8 mouse cellular contexts compared by ENCODE assay signal in genomic region chr4:63417318-63417957, GRCm38 (mm10). TPM values are rescaled to one million over a fixed set of nuclear protein-coding genes. Genes with fewer than 3 reads are reported as not detected.
DNase-seq lines count a peak whose midpoint lies in the region; ATAC-seq and TF ChIP-seq lines count a peak whose summit lies in the region.

No protein-coding gene starts in this region.

- no peaks in the 10 kb centered on the region for H3K4me1 ChIP-seq in heart, adult 2 months (ENCODE audit: control insufficient read depth, insufficient read depth, low read length)
- H3K4me1 ChIP-seq in kidney, embryonic 14.5 days (ENCODE audit: control insufficient read depth, insufficient read depth, low read length), result no peaks in the 10 kb centered on the region
- H3K4me1 ChIP-seq in limb, embryonic 13.5 days, result peaks cover 24% of the 10 kb centered on the region

- no peak overlapping the region for H3K4me3 ChIP-seq in heart, adult 2 months
- no peak overlapping the region for H3K4me3 ChIP-seq in kidney, embryonic 14.5 days (ENCODE audit: low read length)
- H3K4me3 ChIP-seq in limb, embryonic 13.5 days, result no peak overlapping the region

- H3K27me3 ChIP-seq in heart, adult 2 months (ENCODE audit: control insufficient read depth, insufficient read depth, low read length), result no peaks in the 10 kb centered on the region
- no peaks in the 10 kb centered on the region for H3K27me3 ChIP-seq in kidney, embryonic 14.5 days (ENCODE audit: control insufficient read depth, insufficient read depth, low read length)
- no peaks in the 10 kb centered on the region for H3K27me3 ChIP-seq in limb, embryonic 13.5 days
- H3K27me3 ChIP-seq in splenic B cell, adult 2 months (ENCODE audit: control insufficient read depth, insufficient read depth, low read length, poor library complexity, severe bottlenecking), result no peaks in the 10 kb centered on the region

- intact Hi-C loops in heart, adult 2 months (cut with DNase I), result loop anchor here (1.0 to 5.0 kb wide), 5 partner anchors 49 to 531 kb away; partner anchors contain the start of gene Atp6v1g1

- H3K4me2 ChIP-seq in kidney, embryonic 14.5 days (replicated peaks; ENCODE audit: low read depth, low read length), result no peak overlapping the region
- no peak overlapping the region for H3K4me2 ChIP-seq in limb, embryonic 13.5 days (replicated peaks)

- WGBS in heart, adult 2 months, result 26% methylated on average over 9 of the region's 9 CpGs
- 19% methylated on average over 9 of the region's 9 CpGs for WGBS in kidney, embryonic 14.5 days
- WGBS in limb, embryonic 13.5 days, result 18% methylated on average over 9 of the region's 9 CpGs

- no peaks in the 10 kb centered on the region for H3K36me3 ChIP-seq in heart, adult 2 months (ENCODE audit: control insufficient read depth, insufficient read depth, low read length)
- H3K36me3 ChIP-seq in kidney, embryonic 14.5 days (ENCODE audit: control insufficient read depth, insufficient read depth, low read length), result no peaks in the 10 kb centered on the region
- H3K36me3 ChIP-seq in limb, embryonic 13.5 days, result peaks cover 10% of the 10 kb centered on the region; the same call in 1 of the 2 replicates
- no peaks in the 10 kb centered on the region; the same call in 1 of the 2 replicates for H3K36me3 ChIP-seq in splenic B cell, adult 2 months (ENCODE audit: control insufficient read depth, insufficient read depth, low read length, poor library complexity, severe bottlenecking)

- H3K79me2 ChIP-seq in heart, adult 2 months (replicated peaks; ENCODE audit: control insufficient read depth, insufficient read depth, low read length), result no peaks in the 10 kb centered on the region

- peak; percentile 70 for ATAC-seq in kidney, embryonic 14.5 days (ENCODE audit: low FRiP score, low TSS enrichment)
- ATAC-seq in limb, embryonic 13.5 days (ENCODE audit: low FRiP score, low read depth), result peak; percentile 49
- peak; percentile 62; the same call in 1 of the 2 replicates for ATAC-seq in monocyte, adult 5-6 weeks (replicated peaks; ENCODE audit: insufficient number of reproducible peaks, low FRiP score, low TSS enrichment, poor library complexity, severe bottlenecking)

- no peak for TF ChIP-seq POLR2A in heart, adult 2 months (IDR thresholded peaks at IDR 0.05; ENCODE audit: insufficient read depth, low read depth, low read length)

- no peaks in the 10 kb centered on the region for H3K9me3 ChIP-seq in kidney, embryonic 14.5 days (ENCODE audit: control insufficient read depth, low read length)
- no peaks in the 10 kb centered on the region for H3K9me3 ChIP-seq in limb, embryonic 13.5 days

- H3K9ac ChIP-seq in heart, adult 2 months (ENCODE audit: low read depth, low read length), result no peak overlapping the region
- no peak overlapping the region for H3K9ac ChIP-seq in kidney, embryonic 14.5 days (ENCODE audit: low read depth, low read length)
- H3K9ac ChIP-seq in limb, embryonic 13.5 days, result no peak overlapping the region

- no peak overlapping the region for H3K27ac ChIP-seq in heart, adult 2 months
- no peak overlapping the region for H3K27ac ChIP-seq in kidney, embryonic 14.5 days (ENCODE audit: low read depth, low read length)
- no peak overlapping the region for H3K27ac ChIP-seq in limb, embryonic 13.5 days

- TF ChIP-seq EP300 in heart, adult 2 months (IDR thresholded peaks at IDR 0.05; ENCODE audit: insufficient read depth, low read depth, low read length), result peak; percentile 22; the same call in 1 of the 2 replicates

- DNase-seq in 3134 (ENCODE audit: extremely low read depth, insufficient read length, low spot score), result peak; percentile 45
- peak; percentile 76 for DNase-seq in adrenal gland, adult 2 months
- DNase-seq in embryo, embryonic 11.5 days (ENCODE audit: low read depth, low spot score), result peak; percentile 78
- peak; percentile 69 to 76 for DNase-seq in heart, adult 2 months
- peak; percentile 89 for DNase-seq in splenic B cell, adult 2 months (ENCODE audit: low read depth, low spot score)

- peak; percentile 90 for TF ChIP-seq CTCF in heart, adult 2 months (IDR thresholded peaks at IDR 0.05)

RNA-seq across cellular contexts. Expression of gene Akna, which starts 14.3 kb away (rescaled TPM):
- total RNA-seq in adrenal gland, adult 2 months (2021), result 1 to 10 TPM; 3.9 to 4.7 TPM
- polyA plus RNA-seq in adrenal gland, adult 2 months (2012; rRNA removed), result 5.1 and 5.6 TPM in 2 replicates
- 1 to 10 TPM; 3.5 to 3.9 TPM for total RNA-seq in heart, adult 2 months (2021)
- polyA plus RNA-seq in heart, adult 2 months (2012; rRNA removed), result 3.4 and 4.8 TPM in 2 replicates
- polyA plus RNA-seq in kidney, embryonic 14.5 days (2014; fragmentation: Nextera tagmentation; extraction: Ambion mirVana), result 4.1 and 7.3 TPM in 2 replicates
- polyA plus RNA-seq in limb, embryonic 13.5 days (2015; fragmentation: Nextera tagmentation; extraction: Ambion mirVana), result 8.5 and 8.6 TPM in 2 replicates
- 70.1 to 153 TPM (median 72.2 TPM) in 3 replicates for total RNA-seq in monocyte, adult 5-6 weeks (2017)

RNA-seq across cellular contexts. Expression of gene Orm2, which starts 55.2 kb away (rescaled TPM):
- 1 to 10 TPM; 3.9 to 8.2 TPM for total RNA-seq in adrenal gland, adult 2 months (2021)
- polyA plus RNA-seq in adrenal gland, adult 2 months (2012; rRNA removed), result 0.51 and 1.1 TPM in 2 replicates
- total RNA-seq in heart, adult 2 months (2021), result not detected
- 0.73 TPM in 1 of 2 replicates, not detected in the other for polyA plus RNA-seq in heart, adult 2 months (2012; rRNA removed)
- polyA plus RNA-seq in kidney, embryonic 14.5 days (2014; fragmentation: Nextera tagmentation; extraction: Ambion mirVana), result not detected in 2 replicates
- polyA plus RNA-seq in limb, embryonic 13.5 days (2015; fragmentation: Nextera tagmentation; extraction: Ambion mirVana), result not detected in 2 replicates
- total RNA-seq in monocyte, adult 5-6 weeks (2017), result not detected in 3 replicates
